Mouse (Mus musculus) midbrain, embryonic 13.5 days (tissue): Measurements from ENCODE around the gene Zfp874b. TPM values are rescaled to one million over a fixed set of nuclear protein-coding genes. Genes with fewer than 3 reads are reported as not detected.
"Not testable (repeated sequence)": the region's sequence is repeated elsewhere in the genome, so short reads cannot be mapped to it uniquely, and the experiment has no call there.

Source experiments
- ATAC-seq: fragments of 200-750 bp; cut with Nextera tagmentation; 2 replicates; pipeline ENCODE4 v1.8.0; 2017; ENCODE audit warnings: mild to moderate bottlenecking, moderate TSS enrichment, moderate library complexity
- H3K27ac ChIP-seq: fragments of 300-500 bp; sonication (generic); 2 replicates; pipeline ENCODE4 v1.5.1; 2015; ENCODE audit warnings: inconsistent platforms, mild to moderate bottlenecking, moderate library complexity
- H3K27me3 ChIP-seq: fragments of 300-500 bp; sonication (generic); 2 replicates; pipeline ENCODE4 v1.6.1; 2015; ENCODE audit warnings: mild to moderate bottlenecking, inconsistent platforms
- H3K36me3 ChIP-seq: fragments of 300-500 bp; sonication (generic); 2 replicates; pipeline ENCODE4 v1.6.1; 2015; ENCODE audit warnings: mild to moderate bottlenecking, inconsistent platforms
- H3K4me1 ChIP-seq: fragments of 300-500 bp; sonication (generic); replicated peaks from 2 replicates; pipeline ENCODE4 v1.6.1; 2015; ENCODE audit warnings: inconsistent platforms
- H3K4me2 ChIP-seq: fragments of 300-500 bp; sonication (generic); replicated peaks from 2 replicates; pipeline ENCODE4 v1.6.1; 2015; ENCODE audit warnings: moderate library complexity, mild to moderate bottlenecking, inconsistent platforms
- H3K4me3 ChIP-seq: fragments of 300-500 bp; sonication (generic); replicated peaks from 2 replicates; pipeline ENCODE4 v1.5.1; 2015; ENCODE audit warnings: mild to moderate bottlenecking, inconsistent platforms
- H3K9ac ChIP-seq: fragments of 300-500 bp; sonication (generic); replicated peaks from 2 replicates; pipeline ENCODE4 v1.6.1; 2015; ENCODE audit warnings: mild to moderate bottlenecking, inconsistent platforms
- H3K9me3 ChIP-seq: fragments of 300-500 bp; sonication (generic); 2 replicates; pipeline ENCODE4 v1.6.1; 2016; ENCODE audit warnings: mild to moderate bottlenecking, inconsistent platforms
- WGBS: fragments of 180-500 bp; shearing (Covaris S2); methylation state at CpG from one replicate; pipeline ENCODE4 v1.1.7; 2015; 5-methylcytosine and 5-hydroxymethylcytosine counted together
- polyA plus RNA-seq: library from polyadenylated mRNA; unstranded; fragments of >200 nt; fragmentation: Nextera tagmentation; extraction: Ambion mirVana; gene quantifications from 2 replicates; pipeline ENCODE4 v1.2.1, GENCODE M21; 2015

Gene Zfp874b
- polyA plus RNA-seq: 2.3 and 2.4 TPM in 2 replicates

GRCm38 (mm10) chr13:67483625-67484423, at the start of gene Zfp874b:
Zfp874b (minus strand) TSS chr13:67484258.
- H3K4me2 ChIP-seq: peak within 1 kb of the TSS; percentile 68
- H3K9me3 ChIP-seq: no peaks in the 10 kb centered on the region
- peak within 1 kb of the TSS; percentile 51 for H3K4me3 ChIP-seq
- H3K4me1 ChIP-seq: peaks cover 7% of the 10 kb centered on the region
- H3K27ac ChIP-seq: no peak within 1 kb of the TSS
- H3K36me3 ChIP-seq: peaks cover 11% of the 10 kb centered on the region
- ATAC-seq: peak; percentile 96
- 7% methylated on average over 20 of the region's 20 CpGs for WGBS
- H3K9ac ChIP-seq: peak within 1 kb of the TSS; percentile 63
- no peaks in the 10 kb centered on the region for H3K27me3 ChIP-seq

GRCm38 (mm10) chr13:67527049-67527730, 43.1 kb upstream of the Zfp874b start:
- 80% methylated on average over 3 of the region's 3 CpGs for WGBS
- no peak for ATAC-seq
- no peak overlapping the region for H3K27ac ChIP-seq
- H3K36me3 ChIP-seq: no peaks in the 10 kb centered on the region
- H3K9ac ChIP-seq: no peak overlapping the region
- H3K27me3 ChIP-seq: no peaks in the 10 kb centered on the region
- H3K9me3 ChIP-seq: no peaks in the 10 kb centered on the region
- H3K4me1 ChIP-seq: peaks cover 24% of the 10 kb centered on the region
- H3K4me3 ChIP-seq: peak overlapping the region; percentile 92; the same call in 1 of the 2 replicates
- no peak overlapping the region for H3K4me2 ChIP-seq

- Histone ChIP-seq H3K36me3 (peaks cover 11% of the 10 kb centered on the region), H3K27ac (peak within 1 kb of the TSS; percentile 79)
- ATAC-seq: peak; percentile 99
Observed at GRCm38 (mm10) chr13:67525753-67526410, 41.8 kb upstream of the Zfp874b start, which contains the start of the genes Gm26965 and Zfp87. Gm26965 (minus strand) TSS chr13:67526151. Zfp87 (minus strand) TSS chr13:67526177.

DNA sequence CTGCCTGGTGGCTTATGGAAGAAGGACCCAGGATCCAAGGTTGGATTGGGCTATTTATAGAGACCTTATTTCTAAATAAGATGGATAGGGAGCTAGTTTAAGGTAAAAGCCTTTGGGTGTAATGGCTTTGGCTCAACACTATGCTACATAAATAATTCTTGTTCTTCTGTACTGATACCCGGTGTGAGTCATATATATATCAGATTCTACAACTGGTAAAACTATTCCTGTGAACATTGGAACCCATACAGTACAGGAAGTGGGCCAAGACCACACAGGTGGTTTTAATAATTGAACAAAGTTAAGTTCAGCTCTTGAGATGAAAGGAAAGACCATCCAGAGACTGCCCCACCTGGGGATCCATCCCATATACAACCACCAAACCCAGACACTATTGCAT, 16.9 kb upstream of the Zfp874b start:
- WGBS: 83% methylated on average over 1 of the region's 1 CpGs
- no peak overlapping the region for H3K27ac ChIP-seq
- no peaks in the 10 kb centered on the region for H3K9me3 ChIP-seq
- H3K9ac ChIP-seq: no peak overlapping the region
- no peak overlapping the region; the same call in 1 of the 2 replicates for H3K4me3 ChIP-seq
- H3K4me1 ChIP-seq: peaks cover 8% of the 10 kb centered on the region
- peaks cover 10% of the 10 kb centered on the region; the same call in 1 of the 2 replicates for H3K36me3 ChIP-seq
- no peaks in the 10 kb centered on the region for H3K27me3 ChIP-seq
- H3K4me2 ChIP-seq: no peak overlapping the region
- peak; percentile 66 for ATAC-seq

More at GRCm38 (mm10) chr13:67525753-67526410, 41.8 kb upstream of the Zfp874b start, which contains the start of the genes Gm26965 and Zfp87:
- WGBS: under 1% methylated on average over 27 of the region's 27 CpGs
- peak within 1 kb of the TSS; percentile 89 for H3K9ac ChIP-seq
- peaks cover 24% of the 10 kb centered on the region for H3K4me1 ChIP-seq
- no peaks in the 10 kb centered on the region for H3K27me3 ChIP-seq
- H3K4me3 ChIP-seq: peak within 1 kb of the TSS; percentile 92
- no peaks in the 10 kb centered on the region for H3K9me3 ChIP-seq
- peak within 1 kb of the TSS; percentile 91 for H3K4me2 ChIP-seq

- Histone ChIP-seq H3K4me2 (peak within 1 kb of the TSS; percentile 75), H3K27me3 (no peaks in the 10 kb centered on the region), H3K9me3 (no peaks in the 10 kb centered on the region), H3K4me1 (peaks cover 8% of the 10 kb centered on the region), H3K4me3 (peak within 1 kb of the TSS; percentile 77), H3K9ac (peak within 1 kb of the TSS; percentile 75), H3K36me3 (peaks cover 13% of the 10 kb centered on the region), H3K27ac (0 out of 2 replicates have a peak within 1 kb of the TSS, but pooled peaks have one; percentile 1)
- peak; percentile 97 for ATAC-seq
- WGBS: under 1% methylated on average over 22 of the region's 22 CpGs
Observed at GRCm38 (mm10) chr13:67500084-67500719, 16.1 kb upstream of the Zfp874b start, which contains the start of gene Zfp58. Zfp58 (minus strand) TSS chr13:67500555.

DNA sequence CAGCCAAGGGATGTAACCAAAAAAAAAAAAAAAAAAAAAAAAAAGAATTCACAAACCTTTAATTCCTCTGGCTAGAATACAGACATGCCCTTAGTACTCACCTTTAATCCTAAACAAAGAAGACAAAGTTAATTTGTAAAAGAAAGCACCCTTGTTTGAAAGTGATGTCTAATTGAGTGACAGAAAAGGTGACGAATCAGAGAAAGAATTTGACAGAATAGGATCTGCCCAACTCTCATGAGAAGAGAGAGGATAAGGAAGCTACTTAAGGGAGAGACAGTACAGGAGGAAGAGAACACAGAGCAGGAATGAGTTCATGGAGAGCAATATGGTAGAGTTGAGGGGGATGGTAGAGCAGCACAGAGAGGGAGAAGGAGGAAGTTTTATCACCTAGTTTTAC, 11.6 kb upstream of the Zfp874b start:
- Histone ChIP-seq H3K36me3 (peaks cover 55% of the 10 kb centered on the region), H3K4me3 (no peak overlapping the region), H3K4me1 (peaks cover 8% of the 10 kb centered on the region), H3K27ac (no peak overlapping the region), H3K27me3 (no peaks in the 10 kb centered on the region), H3K9ac (no peak overlapping the region), H3K9me3 (peaks cover 11% of the 10 kb centered on the region; the same call in 1 of the 2 replicates), H3K4me2 (no peak overlapping the region)
- ATAC-seq: no peak
- WGBS: 98% methylated on average over 1 of the region's 1 CpGs

DNA sequence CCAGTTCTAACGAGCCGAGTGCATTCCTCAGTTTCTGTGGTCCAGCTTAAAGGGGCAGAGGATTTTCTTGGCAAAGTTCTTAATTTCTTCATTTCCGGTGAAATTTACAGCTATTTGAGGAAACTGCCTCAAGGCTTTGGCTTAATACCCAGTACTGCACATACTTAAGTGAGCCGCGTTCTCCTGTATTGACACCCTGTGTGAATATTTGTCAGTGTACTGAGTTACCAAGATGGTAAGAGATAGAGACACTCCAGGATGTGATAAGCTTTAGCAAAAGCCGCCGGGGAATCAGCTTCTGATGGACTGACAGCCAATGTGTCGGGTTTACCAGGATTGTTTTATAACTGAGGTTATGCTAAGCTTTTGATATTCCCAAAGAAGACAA, 360 bp upstream of the Zfp874b start:
- no peak overlapping the region for H3K27ac ChIP-seq
- H3K4me1 ChIP-seq: peaks cover 7% of the 10 kb centered on the region
- H3K36me3 ChIP-seq: peaks cover 15% of the 10 kb centered on the region
- ATAC-seq: peak; percentile 76
- no peaks in the 10 kb centered on the region for H3K9me3 ChIP-seq
- 46% methylated on average over 8 of the region's 8 CpGs for WGBS
- peak overlapping the region; percentile 68 for H3K4me2 ChIP-seq
- no peak overlapping the region; the same call in 1 of the 2 replicates for H3K9ac ChIP-seq
- H3K4me3 ChIP-seq: peak overlapping the region; percentile 51
- no peaks in the 10 kb centered on the region for H3K27me3 ChIP-seq

DNA sequence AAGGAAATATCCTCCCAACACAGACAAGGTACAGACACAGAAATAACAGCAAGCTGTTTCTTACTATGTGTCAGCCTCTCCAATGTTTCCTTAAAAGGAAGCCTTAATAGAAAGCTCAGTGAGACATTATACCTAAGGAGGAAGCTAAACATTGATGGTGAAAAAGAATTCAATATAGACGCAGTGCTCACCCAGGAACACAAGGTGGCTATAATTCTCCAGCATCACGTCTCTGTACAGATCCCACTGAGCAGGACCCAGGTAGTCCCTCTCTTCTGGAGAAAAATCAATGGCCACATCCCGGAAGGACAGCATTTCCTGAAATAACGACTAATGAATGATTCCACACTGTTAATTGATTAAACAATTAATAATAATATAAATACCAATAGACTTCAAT, 2.5 kb downstream of the Zfp874b start:
- WGBS: 71% methylated on average over 4 of the region's 4 CpGs
- Histone ChIP-seq H3K4me3 (no peak overlapping the region), H3K9me3 (no peaks in the 10 kb centered on the region), H3K4me1 (peaks cover 7% of the 10 kb centered on the region), H3K4me2 (no peak overlapping the region), H3K27me3 (no peaks in the 10 kb centered on the region), H3K36me3 (0 out of 2 replicates have a peak, but pooled peaks cover 2% of the 10 kb centered on the region), H3K9ac (no peak overlapping the region), H3K27ac (no peak overlapping the region)
- ATAC-seq: no peak

DNA sequence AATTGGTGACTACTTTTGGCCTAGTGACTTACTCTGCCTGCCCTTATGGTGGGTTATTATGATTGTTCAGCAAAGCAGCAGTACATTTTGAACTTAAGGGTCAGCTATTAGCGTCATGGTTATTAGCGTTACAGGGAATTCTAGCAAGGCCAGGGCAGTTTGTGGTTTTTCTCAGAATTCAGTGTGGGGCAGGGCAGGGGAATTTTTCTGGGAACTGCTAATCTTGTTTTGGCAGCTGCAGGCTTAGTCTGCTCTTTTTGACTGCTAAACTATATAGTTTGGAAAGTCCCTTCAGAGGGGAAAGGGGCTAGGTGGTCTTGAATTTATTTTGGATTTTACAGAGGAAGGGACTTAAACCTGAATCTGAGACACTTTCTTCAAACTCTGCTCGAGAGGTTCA, 14.8 kb downstream of the Zfp874b start:
- no peak overlapping the region for H3K27ac ChIP-seq
- 0 out of 2 replicates have a peak, but pooled peaks cover 2% of the 10 kb centered on the region for H3K9me3 ChIP-seq
- H3K4me1 ChIP-seq: no peaks in the 10 kb centered on the region
- H3K4me3 ChIP-seq: no peak overlapping the region
- H3K4me2 ChIP-seq: no peak overlapping the region
- peaks cover 12% of the 10 kb centered on the region for H3K36me3 ChIP-seq
- H3K27me3 ChIP-seq: no peaks in the 10 kb centered on the region
- H3K9ac ChIP-seq: no peak overlapping the region
- WGBS: 88% methylated on average over 3 of the region's 3 CpGs
- no peak for ATAC-seq

- WGBS: 93% methylated on average over 3 of the region's 5 CpGs
Observed at GRCm38 (mm10) chr13:67463506-67464185, 20.4 kb downstream of the Zfp874b start.

GRCm38 (mm10) chr13:67452021-67452309, 32.1 kb downstream of the Zfp874b start:
- H3K9ac ChIP-seq: peak overlapping the region; percentile 65
- whole genome bisulfite sequencing: 3% methylated on average over 3 of the region's 3 CpGs
- 0 out of 2 replicates have a peak, but pooled peaks cover 2% of the 10 kb centered on the region for H3K36me3 ChIP-seq
- H3K4me1 ChIP-seq: peaks cover 8% of the 10 kb centered on the region
- peak overlapping the region; percentile 51 for H3K4me3 ChIP-seq
- H3K9me3 ChIP-seq: no peaks in the 10 kb centered on the region
- no peaks in the 10 kb centered on the region for H3K27me3 ChIP-seq
- H3K4me2 ChIP-seq: peak overlapping the region; percentile 69
- peak; percentile 35; the same call in 1 of the 2 replicates for ATAC-seq
- no peak overlapping the region for H3K27ac ChIP-seq

More at GRCm38 (mm10) chr13:67463506-67464185, 20.4 kb downstream of the Zfp874b start:
- H3K4me3 ChIP-seq, H3K27me3 ChIP-seq, H3K4me2 ChIP-seq, ATAC-seq, H3K9ac ChIP-seq, H3K27ac ChIP-seq, H3K9me3 ChIP-seq, H3K36me3 ChIP-seq, H3K4me1 ChIP-seq: not testable (repeated sequence)
